Mouse (Mus musculus) adipose tissue, adult 10 weeks (tissue): Measurements from ENCODE around the gene Psma6. TPM values are rescaled to one million over a fixed set of nuclear protein-coding genes. Genes with fewer than 3 reads are reported as not detected.

Experiments used
- polyA plus RNA-seq: library from polyadenylated mRNA; stranded (reverse); fragments of 350-450 nt; fragmentation: Illumina TruSeq; extraction: RNeasy Lipid Tissue Mini Kit (QIAGEN cat#74804); gene quantifications from one replicate; pipeline ENCODE4 v1.2.3, GENCODE M21; 2014; ENCODE audit warnings: low read depth, low replicate concordance

The Psma6 gene
- 190 TPM for polyA plus RNA-seq

GRCm38 (mm10) chr12:55384023-55384749 is at the start of gene Psma6:
TSS of gene Psma6 (plus strand) at chr12:55384222.

Other genes starting within 250 kb of the Psma6 start
- 48.3 TPM for gene Srp54b, start 229.1 kb upstream of the Psma6 start, polyA plus RNA-seq
- not detected for gene 1700047I17Rik2, start 184.6 kb upstream of the Psma6 start, polyA plus RNA-seq
- 64.8 TPM for gene Srp54c, start 154.1 kb upstream of the Psma6 start, polyA plus RNA-seq
- 10.8 TPM for gene 1110008L16Rik, start 84.6 kb upstream of the Psma6 start, polyA plus RNA-seq
- gene Ppp2r3c, start 81.2 kb upstream of the Psma6 start, polyA plus RNA-seq, result 8.3 TPM
- gene Nfkbia, start 108.4 kb downstream of the Psma6 start, polyA plus RNA-seq, result 62.6 TPM
- 7.8 TPM for gene Aldoart2, start 181.0 kb downstream of the Psma6 start, polyA plus RNA-seq
- gene Insm2, start 215.2 kb downstream of the Psma6 start, polyA plus RNA-seq, result not detected